Mouse (Mus musculus) megakaryocyte, embryonic 14.5 days (primary cell): Measurements from ENCODE around the gene A930018P22Rik. TPM values are rescaled to one million over a fixed set of nuclear protein-coding genes. Genes with fewer than 3 reads are reported as not detected.

Experiments used
- H3K27me3 ChIP-seq: replicated peaks from 2 replicates; pipeline ENCODE3; 2012; ENCODE audit warnings: inconsistent platforms
- H3K36me3 ChIP-seq: replicated peaks from 2 replicates; pipeline ENCODE3; 2012; ENCODE audit warnings: low read length, inconsistent platforms, mixed read lengths
- H3K4me1 ChIP-seq: 2 replicates; pipeline ENCODE4 v1.6.1; 2012; ENCODE audit warnings: inconsistent platforms
- H3K4me3 ChIP-seq: replicated peaks from 2 replicates; pipeline ENCODE3; 2012; ENCODE audit warnings: moderate library complexity, mild to moderate bottlenecking, inconsistent platforms
- H3K9me3 ChIP-seq: 2 replicates; pipeline ENCODE4 v1.6.1; 2012; ENCODE audit warnings: inconsistent platforms
- FLI1 ChIP-seq: IDR thresholded peaks from 2 replicates; pipeline ENCODE4 v1.6.1; 2012; ENCODE audit warnings: low read length, inconsistent platforms, mixed read lengths
- GATA1 ChIP-seq: IDR thresholded peaks from 3 replicates; pipeline ENCODE4 v1.6.1; 2012; ENCODE audit warnings: mixed read lengths, low read length, inconsistent platforms, borderline replicate concordance
- polyA plus RNA-seq: library from polyadenylated mRNA; stranded (reverse); fragments of >175 nt; gene quantifications from 2 replicates; pipeline ENCODE4 v1.2.3, GENCODE M21; 2012; ENCODE audit warnings: low replicate concordance; ENCODE audit not compliant: insufficient read depth

A930018P22Rik gene
- polyA plus RNA-seq, 1 experiment: 0.19 TPM

DNA sequence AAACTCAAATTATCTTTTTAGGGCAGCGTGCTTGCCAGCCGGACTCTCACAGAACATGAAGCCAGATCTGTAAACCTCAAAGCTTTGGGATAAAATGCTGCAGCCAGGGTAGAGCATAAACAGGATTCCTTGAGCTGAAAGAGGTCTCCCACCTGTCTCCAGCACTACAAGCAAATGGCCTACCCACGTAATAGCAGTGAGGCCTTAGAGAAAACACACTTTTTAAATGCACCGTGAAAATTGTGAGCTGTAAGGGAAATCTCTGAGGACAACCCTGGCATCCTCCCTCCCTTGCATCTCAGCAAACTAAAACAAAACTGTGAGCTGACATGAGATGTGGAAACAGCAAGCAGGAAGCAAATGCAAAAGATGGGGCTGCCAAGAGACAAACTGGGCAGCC is 35.3 kb downstream of the A930018P22Rik start:
- H3K36me3 ChIP-seq: no peaks in the 10 kb centered on the region
- TF ChIP-seq FLI1 (no peak), GATA1 (no peak)
- no peak overlapping the region for H3K4me3 ChIP-seq
- H3K27me3 ChIP-seq: peaks cover 45% of the 10 kb centered on the region
- no peaks in the 10 kb centered on the region for H3K4me1 ChIP-seq
- H3K9me3 ChIP-seq: no peaks in the 10 kb centered on the region

DNA sequence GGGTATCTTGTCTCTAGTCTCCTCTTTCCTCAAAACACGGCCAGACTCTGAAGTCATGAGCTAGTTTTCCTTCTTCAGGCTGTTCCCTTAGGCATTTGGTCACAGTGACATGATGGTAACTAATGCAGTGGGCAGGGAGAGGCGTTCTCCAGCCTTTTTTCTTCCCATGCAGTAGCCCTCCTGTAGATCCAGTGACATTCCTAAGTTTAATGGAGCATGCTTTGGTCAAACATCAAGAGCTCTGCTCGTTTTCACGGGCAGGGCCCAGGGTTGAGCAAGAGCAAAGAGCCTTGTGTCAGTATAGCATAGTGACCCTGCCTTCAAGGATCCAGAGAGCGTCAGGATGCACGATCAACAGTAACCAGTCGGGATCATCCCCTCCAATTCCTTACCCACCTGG is 40.8 kb downstream of the A930018P22Rik start:
- TF ChIP-seq FLI1 (no peak), GATA1 (no peak)

DNA sequence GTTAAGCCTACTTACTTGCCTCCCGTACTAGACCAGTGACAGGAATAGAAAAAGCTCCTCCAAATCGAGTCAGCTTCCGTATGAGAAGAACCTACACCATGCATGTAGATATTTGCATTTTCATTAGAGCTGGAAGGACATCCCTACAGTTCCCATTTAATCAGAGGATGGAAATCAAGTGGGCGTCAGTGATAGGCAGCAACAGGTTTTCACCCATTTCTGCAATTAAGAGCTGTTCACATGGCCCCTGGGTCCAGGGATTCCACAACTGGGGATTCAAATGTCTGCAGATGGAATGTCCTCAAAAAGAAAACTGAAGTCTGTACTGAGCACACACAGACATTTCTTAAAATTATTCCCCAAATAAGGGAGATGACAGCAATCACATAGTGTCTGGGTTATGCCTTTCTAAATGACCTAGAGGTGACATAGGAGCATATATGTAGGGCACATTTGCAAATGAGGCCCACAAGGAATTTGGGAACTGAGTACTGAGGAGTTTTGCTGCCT is 41.5 kb downstream of the A930018P22Rik start:
- no peak overlapping the region for H3K4me3 ChIP-seq
- no peaks in the 10 kb centered on the region for H3K4me1 ChIP-seq
- H3K36me3 ChIP-seq: no peaks in the 10 kb centered on the region
- peaks cover 30% of the 10 kb centered on the region for H3K27me3 ChIP-seq
- TF ChIP-seq GATA1: no peak
- TF ChIP-seq FLI1: no peak
- no peaks in the 10 kb centered on the region for H3K9me3 ChIP-seq

More for the DNA sequence above, 40.8 kb downstream of the A930018P22Rik start:
- no peaks in the 10 kb centered on the region for H3K4me1 ChIP-seq
- no peaks in the 10 kb centered on the region for H3K36me3 ChIP-seq
- no peak overlapping the region for H3K4me3 ChIP-seq
- H3K9me3 ChIP-seq: no peaks in the 10 kb centered on the region
- H3K27me3 ChIP-seq: peaks cover 28% of the 10 kb centered on the region

DNA sequence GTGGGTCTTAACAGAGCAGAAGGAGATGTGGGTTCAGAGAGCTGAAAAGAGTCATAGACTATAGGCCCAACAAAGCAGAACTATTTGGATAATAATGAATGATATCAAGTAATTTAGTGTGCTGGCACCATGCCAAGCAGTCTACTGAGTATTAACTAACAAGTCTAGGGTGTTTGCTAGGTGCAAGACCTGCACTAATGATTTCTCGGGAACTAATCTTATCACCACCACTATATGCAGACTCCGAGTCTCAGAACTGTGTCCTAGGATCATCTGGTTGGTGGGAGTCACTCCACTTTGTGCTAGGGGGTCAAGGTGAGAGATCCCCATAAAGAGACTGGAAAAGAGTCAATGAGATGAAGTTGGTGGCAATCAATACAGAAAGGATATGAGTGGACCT is 43.1 kb downstream of the A930018P22Rik start:
- Histone ChIP-seq H3K9me3 (no peaks in the 10 kb centered on the region), H3K36me3 (no peaks in the 10 kb centered on the region), H3K27me3 (peaks cover 32% of the 10 kb centered on the region), H3K4me1 (no peaks in the 10 kb centered on the region), H3K4me3 (no peak overlapping the region)
- no peak for TF ChIP-seq GATA1
- no peak for TF ChIP-seq FLI1

DNA sequence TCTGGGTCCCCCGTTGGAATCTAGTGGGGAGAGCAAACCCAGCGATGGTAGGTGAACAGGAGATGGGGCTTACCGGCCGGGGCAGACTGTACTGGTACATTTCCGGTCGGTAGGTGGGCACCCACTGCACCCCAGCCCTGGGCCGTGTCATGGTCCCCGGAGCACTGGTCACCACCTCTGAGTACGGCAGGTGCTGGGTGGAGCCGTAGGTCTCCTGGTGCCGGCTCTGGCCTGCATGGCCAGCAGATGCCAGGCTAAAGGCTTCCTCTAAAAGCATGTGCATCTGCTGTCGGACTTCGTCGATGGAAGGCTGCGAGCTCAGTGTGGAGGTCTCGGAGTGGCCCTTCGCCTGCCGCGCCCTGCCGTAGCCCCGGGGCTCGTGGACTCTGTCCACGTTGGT is 45.2 kb downstream of the A930018P22Rik start:
- peaks cover 37% of the 10 kb centered on the region for H3K27me3 ChIP-seq
- no peaks in the 10 kb centered on the region for H3K9me3 ChIP-seq
- TF ChIP-seq FLI1 (no peak), GATA1 (no peak)
- no peaks in the 10 kb centered on the region for H3K36me3 ChIP-seq
- no peak overlapping the region for H3K4me3 ChIP-seq
- H3K4me1 ChIP-seq: peaks cover 7% of the 10 kb centered on the region

DNA sequence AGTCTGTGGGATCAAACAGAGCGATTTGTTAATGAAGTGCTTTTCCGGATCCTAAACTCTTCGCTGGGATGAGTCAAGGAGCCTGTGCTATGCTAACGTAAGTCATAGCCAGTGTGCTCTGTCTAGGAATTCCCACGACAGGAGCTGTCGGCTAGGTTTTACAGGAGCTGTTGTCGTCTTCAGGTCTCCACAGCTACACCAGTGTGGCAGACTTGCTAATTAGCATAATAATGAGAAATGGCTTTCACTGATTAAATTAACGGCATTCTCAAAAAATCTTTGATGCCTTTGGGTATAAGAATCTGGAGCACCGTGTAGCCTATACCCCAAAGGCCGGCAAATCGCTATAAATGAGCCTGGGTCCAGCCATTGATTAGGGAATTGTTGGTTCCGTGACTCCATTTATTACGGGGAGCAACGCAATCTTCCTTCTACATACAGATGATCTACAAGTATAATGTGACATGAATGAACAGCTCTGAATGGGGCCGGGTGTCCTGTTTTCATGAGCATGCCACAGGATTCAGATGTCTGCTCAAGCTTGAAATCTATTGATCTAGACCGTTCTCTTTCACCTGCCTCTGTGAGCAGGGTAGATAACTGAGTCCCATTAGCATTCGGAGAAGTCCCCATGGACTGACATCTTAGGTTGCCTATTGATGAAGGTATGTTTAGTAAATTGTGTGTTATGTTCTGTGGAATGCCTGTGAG is 45.8 kb downstream of the A930018P22Rik start:
- TF ChIP-seq GATA1: no peak
- no peak for TF ChIP-seq FLI1
- H3K4me1 ChIP-seq: peaks cover 11% of the 10 kb centered on the region
- H3K36me3 ChIP-seq: no peaks in the 10 kb centered on the region
- H3K27me3 ChIP-seq: peaks cover 32% of the 10 kb centered on the region
- H3K4me3 ChIP-seq: no peak overlapping the region
- no peaks in the 10 kb centered on the region for H3K9me3 ChIP-seq

DNA sequence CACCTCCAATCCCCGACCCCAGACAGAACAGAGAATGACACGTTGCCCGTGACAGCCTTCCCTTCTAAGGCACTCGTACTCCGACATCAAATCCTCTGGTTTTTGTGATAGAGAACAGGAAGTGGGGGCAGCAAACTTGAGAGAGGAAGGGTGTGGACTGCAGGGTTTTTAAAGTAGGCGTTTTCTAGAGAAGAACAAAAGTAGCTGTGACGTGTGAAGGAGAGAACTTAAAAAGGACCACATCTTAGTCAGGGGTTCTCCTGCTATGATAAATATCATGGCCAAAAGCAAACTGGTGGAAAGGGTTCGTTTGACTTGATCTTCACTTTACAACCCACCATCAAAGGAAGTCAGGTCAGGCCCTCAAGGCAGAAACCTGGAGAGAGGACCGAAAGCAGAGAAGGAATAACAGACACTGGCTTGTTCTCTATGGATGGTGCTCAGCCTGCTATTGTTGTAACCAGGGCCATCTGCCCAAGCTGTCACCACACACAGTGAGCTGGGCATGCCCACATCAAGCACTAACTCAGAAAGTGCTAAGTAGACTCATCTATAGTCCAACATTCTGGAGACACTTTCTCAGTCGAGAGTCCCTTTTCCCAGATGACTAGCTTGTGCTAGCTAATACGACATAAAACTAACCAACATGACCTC is 50.3 kb downstream of the A930018P22Rik start:
- Histone ChIP-seq H3K9me3 (no peaks in the 10 kb centered on the region), H3K4me1 (peaks cover 26% of the 10 kb centered on the region), H3K4me3 (peak overlapping the region; percentile 69), H3K27me3 (peaks cover 31% of the 10 kb centered on the region), H3K36me3 (no peaks in the 10 kb centered on the region)
- no peak for TF ChIP-seq GATA1
- TF ChIP-seq FLI1: no peak

DNA sequence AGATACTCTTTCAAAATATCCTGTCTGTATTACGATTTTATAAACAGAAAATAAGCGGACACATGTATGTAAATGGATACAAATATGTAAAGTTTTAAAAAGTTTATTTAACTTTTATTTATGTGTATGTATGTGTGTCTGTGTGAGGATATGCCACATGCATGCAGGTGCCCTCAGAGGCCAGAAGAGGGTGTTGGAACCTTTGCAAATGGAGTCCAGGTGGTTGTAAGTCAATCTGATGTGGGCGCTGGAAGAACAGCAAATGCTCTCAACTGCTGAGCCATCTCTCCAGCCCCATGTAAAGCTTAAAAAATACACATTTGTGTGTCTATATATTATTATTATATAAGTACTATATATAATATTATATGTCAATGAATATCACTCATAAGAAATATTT is 50.9 kb downstream of the A930018P22Rik start:
- peaks cover 1% of the 10 kb centered on the region; the same call in 1 of the 2 replicates for H3K9me3 ChIP-seq
- H3K4me3 ChIP-seq: no peak overlapping the region
- TF ChIP-seq GATA1 (no peak), FLI1 (no peak)
- H3K36me3 ChIP-seq: no peaks in the 10 kb centered on the region
- H3K27me3 ChIP-seq: peaks cover 27% of the 10 kb centered on the region
- H3K4me1 ChIP-seq: peaks cover 32% of the 10 kb centered on the region

Other genes starting within 250 kb of the A930018P22Rik start
- 436 and 585 TPM in 2 replicates for gene Lmo2, start 164.8 kb upstream of the A930018P22Rik start, polyA plus RNA-seq
- 2.7 TPM in 1 of 2 replicates, not detected in the other for gene Fbxo3, start 95.0 kb upstream of the A930018P22Rik start, polyA plus RNA-seq
- not detected in 2 replicates for gene 4931422A03Rik, start 94.4 kb upstream of the A930018P22Rik start, polyA plus RNA-seq
- gene Gm10912, start 56.9 kb upstream of the A930018P22Rik start, polyA plus RNA-seq: 0.07 TPM in 1 of 2 replicates, not detected in the other
- not detected in 2 replicates for gene Gm10799, start 54.2 kb upstream of the A930018P22Rik start, polyA plus RNA-seq
- 0.31 TPM in 1 of 2 replicates, not detected in the other for gene Cd59b, start 52.9 kb upstream of the A930018P22Rik start, polyA plus RNA-seq
- gene Cd59a, start 27.0 kb upstream of the A930018P22Rik start, polyA plus RNA-seq: 14.2 TPM in 1 of 2 replicates, not detected in the other